Mouse (Mus musculus): ENCODE data around the gene Pdap1.

The Pdap1 gene

GRCm38 (mm10) chr5:145081866-145082613 is 58.0 kb downstream of the Pdap1 start:
- DNase-seq (ENCODE audit: low spot score) = no peak
